Mouse (Mus musculus) MEL (cell line): ENCODE measurements at regions not wholly inside any gene's neighbourhood (a gene's known extent, or its start where the extent isn't known, plus 50 kb on each side); places are given as distances from the start of the nearest gene placed in this dataset.

Experiments
- DNase-seq: peaks from one replicate; pipeline ENCODE4 v3.0.0; 2011; ENCODE audit warnings: low read depth, low spot score
- H3K27ac ChIP-seq: 2 replicates; pipeline ENCODE4 v1.5.1; 2012; ENCODE audit warnings: low read depth, mild to moderate bottlenecking, control low read depth, low read length, moderate library complexity; ENCODE audit not compliant: control insufficient read depth
- H3K27me3 ChIP-seq, 2 experiments: fragments of 150-350 bp in 1 of 2; sonication (generic) in 1 of 2; 2 replicates each; pipeline ENCODE4 v1.6.1; 2012; ENCODE audit warnings: low read length in 2 of 2, mild to moderate bottlenecking in 2 of 2, improper control_type of control experiment in 1 of 2, moderate library complexity in 1 of 2; ENCODE audit not compliant: insufficient read depth in 2 of 2, control insufficient read depth in 1 of 2
- H3K36me3 ChIP-seq, 2 experiments: 2 replicates each; pipeline ENCODE4 v1.6.1; 2012 to 2014; ENCODE audit warnings: low read length in 2 of 2, improper control_type of control experiment in 1 of 2, inconsistent platforms in 1 of 2, mild to moderate bottlenecking in 1 of 2; ENCODE audit not compliant: insufficient read depth in 2 of 2, control insufficient read depth in 1 of 2
- H3K4me1 ChIP-seq, 2 experiments: fragments of 150-350 bp in 1 of 2; sonication (generic) in 1 of 2; 2 replicates each; pipeline ENCODE4 v1.6.1; 2012; ENCODE audit warnings: low read length in 2 of 2, improper control_type of control experiment in 1 of 2, mild to moderate bottlenecking in 1 of 2; ENCODE audit not compliant: insufficient read depth in 2 of 2, control insufficient read depth in 1 of 2
- H3K4me3 ChIP-seq, 2 experiments: fragments of 150-350 bp in 1 of 2; sonication (generic) in 1 of 2; 2 replicates each; pipeline ENCODE4 v1.5.1; 2012; ENCODE audit warnings: low read depth in 2 of 2, low read length in 2 of 2, mild to moderate bottlenecking in 2 of 2, moderate library complexity in 2 of 2, control low read depth in 1 of 2, improper control_type of control experiment in 1 of 2; ENCODE audit not compliant: control insufficient read depth in 1 of 2, insufficient read depth in 1 of 2
- H3K79me2 ChIP-seq: 2 replicates; pipeline ENCODE4 v1.6.1; 2012; ENCODE audit warnings: mild to moderate bottlenecking, low read length, moderate library complexity; ENCODE audit not compliant: control insufficient read depth, poor library complexity, insufficient read depth
- H3K9ac ChIP-seq: 2 replicates; pipeline ENCODE4 v1.6.1; 2012; ENCODE audit warnings: low read depth, mild to moderate bottlenecking, control low read depth, low read length, moderate library complexity; ENCODE audit not compliant: control insufficient read depth, poor library complexity, severe bottlenecking
- H3K9me3 ChIP-seq: fragments of 150-350 bp; sonication (generic); replicated peaks from 2 replicates; pipeline ENCODE4 v1.6.1; 2012; ENCODE audit warnings: mild to moderate bottlenecking, low read length, improper control_type of control experiment, moderate library complexity; ENCODE audit not compliant: insufficient read depth
- BHLHE40 ChIP-seq: IDR thresholded peaks from 2 replicates; pipeline ENCODE4 v1.6.1; 2012; ENCODE audit warnings: low read depth, mild to moderate bottlenecking, inconsistent platforms, low read length, improper control_type of control experiment, borderline replicate concordance
- CHD1 ChIP-seq: IDR thresholded peaks from 2 replicates; pipeline ENCODE4 v1.6.1; 2012; ENCODE audit warnings: low read depth, mild to moderate bottlenecking, inconsistent platforms, low read length, improper control_type of control experiment
- CHD2 ChIP-seq: IDR thresholded peaks from 2 replicates; pipeline ENCODE4 v1.6.1; 2011; ENCODE audit warnings: low read length, improper control_type of control experiment
- ELF1 ChIP-seq: IDR thresholded peaks from 2 replicates; pipeline ENCODE4 v1.6.1; 2014; ENCODE audit warnings: low read depth, mild to moderate bottlenecking, inconsistent platforms, low read length, improper control_type of control experiment, moderate library complexity
- EP300 ChIP-seq, 2 experiments: IDR thresholded peaks; 2 replicates each; pipeline ENCODE4 v1.6.1; 2011; ENCODE audit warnings: improper control_type of control experiment in 2 of 2, low read length in 2 of 2, low read depth in 1 of 2, mild to moderate bottlenecking in 1 of 2
- ETS1 ChIP-seq: IDR thresholded peaks from 2 replicates; pipeline ENCODE4 v1.6.1; 2012; ENCODE audit warnings: low read depth, mild to moderate bottlenecking, inconsistent platforms, low read length, improper control_type of control experiment, moderate library complexity
- GABPA ChIP-seq: IDR thresholded peaks from 2 replicates; pipeline ENCODE4 v1.6.1; 2012; ENCODE audit warnings: low read depth, mild to moderate bottlenecking, inconsistent platforms, low read length, improper control_type of control experiment, moderate library complexity
- KAT2A ChIP-seq: conservative IDR thresholded peaks from 2 replicates; pipeline ENCODE4 v1.6.1; 2012; ENCODE audit warnings: low read depth, low read length, improper control_type of control experiment, inconsistent platforms
- MAFK ChIP-seq: IDR thresholded peaks from 2 replicates; pipeline ENCODE4 v1.6.1; 2011; ENCODE audit warnings: low read depth, mild to moderate bottlenecking, low read length, improper control_type of control experiment, borderline replicate concordance
- MAZ ChIP-seq: IDR thresholded peaks from 2 replicates; pipeline ENCODE4 v1.6.1; 2012; ENCODE audit warnings: low read depth, mild to moderate bottlenecking, inconsistent platforms, low read length, improper control_type of control experiment
- MEF2A ChIP-seq: IDR thresholded peaks from 2 replicates; pipeline ENCODE4 v1.6.1; 2014; ENCODE audit warnings: low read depth, mild to moderate bottlenecking, inconsistent platforms, low read length, improper control_type of control experiment; ENCODE audit not compliant: poor library complexity, insufficient replicate concordance, severe bottlenecking; ENCODE audit errors: extremely low read depth
- POLR2AphosphoS2 ChIP-seq: IDR thresholded peaks from 2 replicates; pipeline ENCODE4 v1.6.1; 2011; ENCODE audit warnings: low read length, improper control_type of control experiment
- RAD21 ChIP-seq: IDR thresholded peaks from 2 replicates; pipeline ENCODE4 v1.6.1; 2011; ENCODE audit warnings: mild to moderate bottlenecking, low read depth, low read length, improper control_type of control experiment
- UBTF ChIP-seq: IDR thresholded peaks from 2 replicates; pipeline ENCODE4 v1.6.1; 2012; ENCODE audit warnings: low read depth, mild to moderate bottlenecking, inconsistent platforms, low read length, improper control_type of control experiment, moderate library complexity, borderline replicate concordance; ENCODE audit not compliant: insufficient read depth
- ZKSCAN1 ChIP-seq: IDR thresholded peaks from 2 replicates; pipeline ENCODE4 v1.6.1; 2012; ENCODE audit warnings: low read depth, mild to moderate bottlenecking, inconsistent platforms, low read length, improper control_type of control experiment, moderate library complexity
- ZMIZ1 ChIP-seq: IDR thresholded peaks from 2 replicates; pipeline ENCODE4 v1.6.1; 2012; ENCODE audit warnings: low read depth, mild to moderate bottlenecking, inconsistent platforms, low read length, improper control_type of control experiment, moderate library complexity

DNA sequence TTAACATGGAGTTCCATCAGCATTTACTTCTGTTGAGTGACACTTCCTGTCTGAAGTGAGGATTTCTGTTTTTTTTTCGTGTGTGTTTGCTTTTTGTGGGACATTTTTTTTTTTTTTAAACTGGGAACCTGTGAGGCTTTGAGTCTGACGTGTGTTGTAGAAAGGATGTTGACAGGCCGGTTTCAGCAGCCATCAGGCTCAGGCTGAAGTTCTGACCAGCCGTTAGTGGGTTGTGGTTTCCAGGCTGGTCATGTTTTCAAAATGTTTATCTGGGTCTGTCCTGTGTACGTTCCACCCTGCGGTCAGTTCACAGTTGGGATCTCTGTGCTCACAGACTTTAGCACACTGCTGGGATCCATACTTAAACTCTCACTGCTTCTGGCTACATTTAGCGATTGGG, 125.0 kb upstream of the Cox10 start (continued):
- no peak for TF ChIP-seq ELF1
- TF ChIP-seq UBTF, result no peak
- no peak for TF ChIP-seq MAZ
- TF ChIP-seq POLR2AphosphoS2, result no peak
- no peak for TF ChIP-seq MAFK

DNA sequence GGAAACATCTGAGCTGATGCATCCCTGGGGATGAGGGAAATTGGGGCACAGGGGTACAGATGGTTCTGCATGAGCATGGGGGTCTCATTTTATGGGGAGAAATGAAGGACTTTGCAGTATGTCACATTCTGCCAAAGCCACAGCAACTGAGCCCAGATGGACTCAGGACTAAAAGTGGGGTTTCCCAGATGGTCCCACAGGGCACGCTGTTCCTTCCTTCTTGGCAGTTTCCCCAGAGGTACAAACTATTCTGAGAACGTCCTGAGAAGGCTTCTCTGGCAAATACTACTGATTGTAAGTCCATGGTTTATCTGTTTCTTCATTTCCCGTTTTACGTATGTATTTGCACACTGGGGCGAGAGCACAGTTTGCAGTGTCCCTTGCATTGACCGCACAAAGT, 121.6 kb upstream of the Cox10 start:
- no peaks in the 10 kb centered on the region for H3K79me2 ChIP-seq
- no peak for TF ChIP-seq UBTF
- no peaks in the 10 kb centered on the region; a peak in 1 of 4 replicates for H3K27me3 ChIP-seq
- no peaks in the 10 kb centered on the region for H3K9me3 ChIP-seq
- no peaks in the 10 kb centered on the region for H3K36me3 ChIP-seq
- DNase-seq, result no peak
- H3K27ac ChIP-seq, result no peak overlapping the region
- H3K9ac ChIP-seq, result no peak overlapping the region
- no peak overlapping the region for H3K4me3 ChIP-seq
- H3K4me1 ChIP-seq, result no peaks in the 10 kb centered on the region

DNA sequence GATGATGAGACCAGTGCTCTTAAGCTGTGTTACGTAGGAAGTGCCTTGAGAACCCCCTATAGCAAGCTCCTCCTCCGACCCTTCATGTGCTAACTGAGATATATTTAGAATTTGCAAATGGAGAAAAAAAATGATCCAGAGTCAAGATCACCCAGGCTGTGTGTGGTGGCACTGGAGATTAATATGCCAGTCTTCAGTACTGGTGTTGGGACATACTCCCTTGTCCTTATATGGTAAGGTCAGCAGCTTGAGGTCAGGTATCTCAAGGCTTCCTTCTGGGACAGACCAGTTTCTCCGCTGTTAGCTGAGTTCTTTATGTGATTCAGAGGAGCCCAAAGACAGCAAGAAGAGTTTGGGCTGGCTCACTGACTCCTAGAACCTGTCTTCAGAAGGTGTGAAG, 116.0 kb upstream of the Cox10 start:
- no peak overlapping the region for H3K4me3 ChIP-seq
- no peaks in the 10 kb centered on the region for H3K36me3 ChIP-seq
- no peak for TF ChIP-seq GABPA
- TF ChIP-seq BHLHE40, result no peak
- TF ChIP-seq MAFK, result no peak
- no peak for TF ChIP-seq CHD1
- TF ChIP-seq EP300 (IDR thresholded peaks at IDR 0.05; ENCODE audit: low read depth in 1 of 2, low read length in 2 of 2), result no peak
- no peak for TF ChIP-seq CHD2
- no peak for TF ChIP-seq ZMIZ1
- no peak for TF ChIP-seq UBTF
- TF ChIP-seq RAD21, result no peak
- TF ChIP-seq MEF2A, result no peak
- TF ChIP-seq KAT2A, result no peak
- no peak for TF ChIP-seq MAZ
- TF ChIP-seq ELF1, result no peak
- TF ChIP-seq ZKSCAN1, result no peak
- no peak for TF ChIP-seq ETS1
- no peaks in the 10 kb centered on the region for H3K27me3 ChIP-seq
- no peaks in the 10 kb centered on the region for H3K79me2 ChIP-seq
- H3K9ac ChIP-seq, result no peak overlapping the region
- no peaks in the 10 kb centered on the region for H3K9me3 ChIP-seq
- no peak for DNase-seq
- no peaks in the 10 kb centered on the region for H3K4me1 ChIP-seq
- no peak overlapping the region for H3K27ac ChIP-seq
